In the genomic region with DNA sequence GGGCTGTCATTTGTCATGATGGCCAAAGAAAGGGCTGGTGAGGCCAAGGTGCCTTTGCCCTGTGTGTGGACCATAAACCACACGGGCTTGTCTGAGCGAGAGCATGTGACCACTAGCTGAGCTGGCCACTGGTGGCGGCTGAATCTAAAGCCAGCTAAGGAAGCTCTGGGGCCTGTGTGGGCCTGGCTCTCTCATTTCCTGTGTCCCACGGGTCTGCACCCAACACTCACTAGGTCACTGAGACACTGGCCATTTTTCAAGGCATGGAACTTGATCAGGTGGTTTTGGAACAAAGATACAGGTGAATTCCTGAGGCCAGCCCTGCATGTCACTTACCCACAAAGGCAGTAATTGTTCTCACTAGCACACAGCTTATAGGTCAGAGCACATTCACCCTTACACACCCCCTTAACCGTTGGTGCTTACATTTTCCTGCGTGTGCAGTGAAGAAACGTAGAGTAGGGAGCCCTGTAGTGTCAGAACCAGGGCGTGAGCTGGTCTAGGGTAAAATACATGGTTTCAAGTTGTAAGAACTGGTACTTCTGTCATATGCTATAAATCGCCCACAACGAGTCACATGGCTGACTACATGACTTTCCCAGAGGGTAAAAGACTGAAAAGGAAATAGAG, we compare ENCODE assay signal across 27 mouse cellular contexts. TPM values are rescaled to one million over a fixed set of nuclear protein-coding genes. Genes with fewer than 3 reads are reported as not detected.
DNase-seq lines count a peak whose midpoint lies in the region; ATAC-seq and TF ChIP-seq lines count a peak whose summit lies in the region.
"Had no signal": no experiment of that assay in that cellular context is flagged by ENCODE, and none has a peak within 500 bp of the region (broad histone marks: within the 10 kb centered on the region; RNA-seq: fewer than 3 reads in every experiment).

No protein-coding gene starts in this region.

- TF ChIP-seq CTCF in kidney, adult 2 months (conservative IDR thresholded peaks at IDR 0.05; ENCODE audit: insufficient read depth, insufficient read length, low read depth, low read length) = no peak

- TF ChIP-seq POLR2A in kidney, adult 2 months (IDR thresholded peaks at IDR 0.05; ENCODE audit: low read depth, low read length) = no peak

- no peak overlapping the region for H3K9ac ChIP-seq in limb, embryonic 12.5 days (replicated peaks)
- H3K9ac ChIP-seq: forebrain, embryonic 15.5 days; hindbrain, embryonic 14.5 days; limb, embryonic 13.5 days; liver, embryonic 12.5 days; neural tube, embryonic 13.5 days had no signal

- DNase-seq in adrenal gland, postnatal 10 days = peak; percentile 18
- DNase-seq in adrenal gland, adult 8-10 months = no peak
- no peak for DNase-seq in limb, embryonic 10.5 days (ENCODE audit: low spot score)
- DNase-seq in kidney, adult 2 months = peak; percentile 40
- DNase-seq in kidney, postnatal 14 days = peak; percentile 37
- DNase-seq in embryo, embryonic 11 days = no peak
- DNase-seq in layer of hippocampus, postnatal 25 days (ENCODE audit: extremely low spot score in 1 of 2, low spot score in 1 of 2) = no peak
- DNase-seq: cerebellum, adult 8-10 months; cerebellum, postnatal 36 days; gastrocnemius, postnatal 25 days; heart, adult 2 months; heart, postnatal 4 days; lung, adult 2 months; right cerebral cortex, postnatal 4 days; thymus, adult 2 months; thymus, postnatal 4 days had no signal

- H3K27ac ChIP-seq in limb, embryonic 12.5 days = no peak overlapping the region
- H3K27ac ChIP-seq in limb, embryonic 10.5 days = no peak overlapping the region
- peak overlapping the region; percentile 76 for H3K27ac ChIP-seq in kidney, adult 2 months (ENCODE audit: insufficient read depth, low read depth, low read length)
- H3K27ac ChIP-seq: forebrain, embryonic 15.5 days; heart, adult 2 months; hindbrain, embryonic 14.5 days; limb, embryonic 13.5 days; liver, embryonic 12.5 days; midbrain, embryonic 10.5 days; neural tube, embryonic 13.5 days had no signal

- ATAC-seq in limb, embryonic 12.5 days (ENCODE audit: insufficient number of reproducible peaks, insufficient read depth, low FRiP score, low TSS enrichment, low read depth) = peak; percentile 34; the same call in 1 of the 2 replicates
- ATAC-seq: activated CD4-positive, CD25-positive, alpha-beta regulatory T cell, adult 4 months; forebrain, embryonic 15.5 days; inflammation-experienced regulatory T-cells, adult 6 months; liver, embryonic 12.5 days; midbrain, embryonic 16.5 days had no signal

- no peak overlapping the region for H3K4me2 ChIP-seq in limb, embryonic 12.5 days
- H3K4me2 ChIP-seq: forebrain, embryonic 15.5 days; hindbrain, embryonic 14.5 days; limb, embryonic 13.5 days; liver, embryonic 12.5 days; neural tube, embryonic 13.5 days had no signal

- 0 out of 2 replicates have a peak, but pooled peaks cover 3% of the 10 kb centered on the region for H3K27me3 ChIP-seq in limb, embryonic 12.5 days
- no peaks in the 10 kb centered on the region for H3K27me3 ChIP-seq in limb, embryonic 10.5 days (ENCODE audit: low read depth, poor library complexity, severe bottlenecking)
- no peaks in the 10 kb centered on the region for H3K27me3 ChIP-seq in kidney, adult 2 months (replicated peaks; ENCODE audit: control insufficient read depth, insufficient read depth, low read length)
- H3K27me3 ChIP-seq: forebrain, embryonic 15.5 days; limb, embryonic 13.5 days; liver, embryonic 12.5 days; neural tube, embryonic 13.5 days had no signal

- WGBS in limb, embryonic 12.5 days = 57% methylated on average over 10 of the region's 10 CpGs
- 75% methylated on average over 10 of the region's 10 CpGs for WGBS in limb, embryonic 10.5 days
- WGBS in kidney, adult 2 months = 46% methylated on average over 10 of the region's 10 CpGs

- no peaks in the 10 kb centered on the region for H3K9me3 ChIP-seq in limb, embryonic 12.5 days
- no peaks in the 10 kb centered on the region for H3K9me3 ChIP-seq in limb, embryonic 10.5 days (replicated peaks)
- H3K9me3 ChIP-seq: forebrain, embryonic 15.5 days; limb, embryonic 13.5 days; liver, embryonic 12.5 days; midbrain, embryonic 10.5 days; neural tube, embryonic 13.5 days had no signal

- H3K4me1 ChIP-seq in limb, embryonic 12.5 days (replicated peaks) = peaks cover 25% of the 10 kb centered on the region
- H3K4me1 ChIP-seq in limb, embryonic 10.5 days = peaks cover 45% of the 10 kb centered on the region
- H3K4me1 ChIP-seq in kidney, adult 2 months (ENCODE audit: control insufficient read depth, insufficient read depth, low read length) = peaks cover 6% of the 10 kb centered on the region; the same call in 1 of the 2 replicates
- H3K4me1 ChIP-seq: forebrain, embryonic 15.5 days; midbrain, embryonic 10.5 days; neural tube, embryonic 13.5 days had no signal

- peaks cover 46% of the 10 kb centered on the region for H3K36me3 ChIP-seq in limb, embryonic 12.5 days
- H3K36me3 ChIP-seq in limb, embryonic 10.5 days = peaks cover 33% of the 10 kb centered on the region
- no peaks in the 10 kb centered on the region; the same call in 1 of the 2 replicates for H3K36me3 ChIP-seq in kidney, adult 2 months (ENCODE audit: control insufficient read depth, insufficient read depth, low read length)

- no peak overlapping the region for H3K4me3 ChIP-seq in limb, embryonic 12.5 days (replicated peaks)
- H3K4me3 ChIP-seq in limb, embryonic 10.5 days = no peak overlapping the region
- H3K4me3 ChIP-seq in kidney, adult 2 months (ENCODE audit: insufficient read depth, low read depth, low read length) = no peak overlapping the region
- H3K4me3 ChIP-seq: forebrain, embryonic 15.5 days; heart, adult 2 months; limb, embryonic 13.5 days; liver, embryonic 12.5 days; midbrain, embryonic 10.5 days; myocyte; neural tube, embryonic 13.5 days had no signal

RNA-seq across cellular contexts. Expression of a gene that starts 50.4 kb away (rescaled TPM):
- 10 to 100 TPM; 12.3 to 15.7 TPM for total RNA-seq in adrenal gland, postnatal 10 days (2021)
- 10 to 100 TPM; 12.4 to 30.5 (median 21.7) TPM for total RNA-seq in adrenal gland, adult 8-10 months (2022)
- polyA plus RNA-seq in limb, embryonic 12.5 days (2016; fragmentation: Nextera tagmentation; extraction: Ambion mirVana) = 37.7 and 38.3 TPM in 2 replicates
- 13.9 and 20.7 TPM in 2 replicates for polyA plus RNA-seq in limb, embryonic 10.5 days (2016; fragmentation: Nextera tagmentation; extraction: Ambion mirVana)
- 5.7 and 6.0 TPM in 2 replicates for polyA plus RNA-seq in kidney, adult 2 months (2012; rRNA removed)
- total RNA-seq in layer of hippocampus, postnatal 25 days (2021) = 100 to 1,000 TPM in 1 of 2 experiments, 10 to 100 TPM in 1; 91.1 to 112 TPM

Comparison
In these comparisons a context has a peak if more than half of its experiments do, and no peak if none do; other contexts are left out.
1. DNase-seq: peak in adrenal gland, postnatal 10 days (single experiment), kidney, adult 2 months (single experiment) and kidney, postnatal 14 days (single experiment); none in adrenal gland, adult 8-10 months (single experiment), limb, embryonic 10.5 days (single experiment), embryo, embryonic 11 days (single experiment) and layer of hippocampus, postnatal 25 days (0 of 2).